Mouse (Mus musculus) CH12.LX (cell line): ENCODE measurements around the gene Aasdhppt.

Source experiments
- CHD1 ChIP-seq: IDR thresholded peaks from 2 replicates; pipeline ENCODE4 v1.6.1; 2012; ENCODE audit warnings: low read depth, low read length, improper control_type of control experiment, inconsistent platforms
- CTCF ChIP-seq, 2 experiments: IDR thresholded peaks in 1 of 2; conservative IDR thresholded peaks in 1 of 2; 2 replicates each; pipeline ENCODE4 v1.5.1; 2011 to 2012; ENCODE audit warnings: low read depth in 2 of 2, low read length in 2 of 2, improper control_type of control experiment in 1 of 2, inconsistent platforms in 1 of 2, mild to moderate bottlenecking in 1 of 2, moderate library complexity in 1 of 2
- ELF1 ChIP-seq: IDR thresholded peaks from 2 replicates; pipeline ENCODE4 v1.6.1; 2014; ENCODE audit warnings: low read depth, mild to moderate bottlenecking, inconsistent platforms, low read length, improper control_type of control experiment
- EP300 ChIP-seq: IDR thresholded peaks from 2 replicates; pipeline ENCODE4 v1.6.1; 2011; ENCODE audit warnings: low read length, improper control_type of control experiment
- IRF4 ChIP-seq: IDR thresholded peaks from 2 replicates; pipeline ENCODE4 v1.6.1; 2014; ENCODE audit warnings: low read depth, mild to moderate bottlenecking, inconsistent platforms, low read length, improper control_type of control experiment
- MAZ ChIP-seq: IDR thresholded peaks from 2 replicates; pipeline ENCODE4 v1.6.1; 2012; ENCODE audit warnings: low read depth, mild to moderate bottlenecking, inconsistent platforms, low read length, improper control_type of control experiment, moderate library complexity
- MEF2A ChIP-seq: IDR thresholded peaks from 2 replicates; pipeline ENCODE4 v1.6.1; 2014; ENCODE audit warnings: low read depth, mild to moderate bottlenecking, inconsistent platforms, low read length, improper control_type of control experiment, borderline replicate concordance
- MXI1 ChIP-seq: IDR thresholded peaks from 2 replicates; pipeline ENCODE4 v1.6.1; 2011; ENCODE audit warnings: mild to moderate bottlenecking, low read depth, low read length, improper control_type of control experiment
- POLR2A ChIP-seq: IDR thresholded peaks from 2 replicates; pipeline ENCODE4 v1.6.1; 2011; ENCODE audit warnings: low read depth, mild to moderate bottlenecking, improper control_type of control experiment, low read length
- TBP ChIP-seq: conservative IDR thresholded peaks from 2 replicates; pipeline ENCODE4 v1.6.1; 2011; ENCODE audit warnings: low read depth, low read length, improper control_type of control experiment
- ZNF384 ChIP-seq: IDR thresholded peaks from 2 replicates; pipeline ENCODE4 v1.6.1; 2012; ENCODE audit warnings: low read depth, low read length, improper control_type of control experiment, inconsistent platforms

- no peak for TF ChIP-seq TBP
- TF ChIP-seq CTCF (conservative IDR thresholded peaks at IDR 0.05 in 1 of 2, IDR thresholded peaks at IDR 0.05 in 1 of 2; ENCODE audit: low read depth in 2 of 2, low read length in 2 of 2), result no peak
- no peak for TF ChIP-seq EP300
- no peak for TF ChIP-seq ZNF384
- TF ChIP-seq CHD1, result no peak
- TF ChIP-seq ELF1, result no peak
- no peak for TF ChIP-seq POLR2A
- TF ChIP-seq MXI1, result no peak
- TF ChIP-seq MEF2A, result no peak
- no peak for TF ChIP-seq IRF4
- TF ChIP-seq MAZ, result no peak
Observed at GRCm38 (mm10) chr9:4318939-4319721, 9.9 kb upstream of the Aasdhppt start.
